Mouse (Mus musculus): Measurements from ENCODE around the gene 4930568D16Rik. TPM values are rescaled to one million over a fixed set of nuclear protein-coding genes. Genes with fewer than 3 reads are reported as not detected.

Gene 4930568D16Rik
- not detected in 4 replicates for total RNA-seq (2023)

GRCm38 (mm10) chr2:35367629-35368028 is at the start of gene 4930568D16Rik:
TSS of gene 4930568D16Rik (minus strand) at chr2:35367729.

DNA sequence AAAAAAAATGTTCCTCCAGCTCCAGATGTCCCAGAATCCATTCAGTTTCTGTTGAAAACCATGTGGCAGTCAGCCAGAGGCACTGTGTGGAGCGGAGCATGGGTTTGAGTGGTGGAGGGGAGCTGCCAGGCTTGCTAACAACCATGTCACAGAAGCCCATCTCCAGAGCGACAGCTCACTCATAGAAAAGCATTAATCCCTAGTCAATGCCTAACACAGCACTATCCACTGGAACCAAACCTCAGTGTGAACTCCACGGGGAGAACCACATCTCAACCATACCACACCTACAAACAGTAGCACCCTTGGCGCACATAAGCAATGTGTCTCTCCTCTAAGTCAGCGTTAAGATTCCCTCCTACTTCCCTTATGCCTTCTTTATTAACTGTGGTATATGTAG is 29.6 kb upstream of the 4930568D16Rik start, which contains the start of gene 4930402F06Rik:
4930402F06Rik (minus strand) TSS at position 80 of the 400 bp plus-strand sequence.

DNA sequence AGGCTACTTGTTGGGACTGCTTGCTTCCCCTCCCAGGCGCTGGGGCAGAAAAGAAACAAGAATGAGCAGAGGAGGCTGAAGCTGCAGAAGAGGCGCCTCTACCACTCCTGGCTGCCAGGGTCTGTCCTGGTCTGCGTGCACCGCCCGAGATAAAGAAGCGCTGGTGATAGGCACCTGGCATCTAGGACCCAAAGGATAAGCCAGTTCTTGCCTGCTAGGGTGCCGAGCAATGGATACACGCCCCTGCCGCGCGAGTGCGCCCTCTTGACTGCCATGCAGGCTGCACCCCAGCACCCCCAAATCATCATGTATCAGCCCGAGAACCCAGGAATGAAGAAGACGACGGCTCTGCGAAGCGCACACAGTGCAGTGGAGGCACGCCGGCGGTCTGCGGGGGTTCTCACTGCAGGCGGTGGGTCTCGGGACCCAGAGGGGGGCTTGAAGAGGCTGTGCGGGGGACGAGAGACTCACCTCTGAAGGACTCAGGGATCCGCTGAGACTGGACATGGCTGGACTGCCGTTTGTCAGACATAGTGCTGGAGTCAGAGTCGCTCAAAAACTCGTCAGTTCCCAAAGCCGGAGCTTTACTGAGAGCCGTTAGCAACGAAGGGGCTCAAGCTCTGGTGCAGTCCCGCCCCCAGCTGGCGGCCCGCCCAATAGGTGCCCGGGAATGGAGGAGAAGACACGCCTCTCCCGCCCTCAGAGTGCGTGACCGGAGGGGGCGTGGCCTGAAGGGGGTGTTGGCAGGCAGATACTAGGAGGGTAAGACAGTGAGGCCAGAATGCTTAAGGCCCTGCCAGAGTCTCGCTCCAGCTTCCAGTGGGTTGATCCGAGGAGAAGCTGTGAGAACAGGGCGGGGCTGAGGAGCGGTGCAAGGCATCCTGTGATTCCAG is 30.9 kb downstream of the 4930568D16Rik start, which contains the start of gene Stom:
Stom (minus strand) TSS at position 589 of the 893 bp plus-strand sequence.

Other genes with a start within 250 kb of the 4930568D16Rik start
- gene Rab14, start 166.6 kb downstream of the 4930568D16Rik start, total RNA-seq (2023): 187 to 212 TPM (median 192 TPM) in 4 replicates
- gene Gsn, start 111.3 kb downstream of the 4930568D16Rik start, total RNA-seq (2023): 88.0 to 98.1 TPM (median 91.2 TPM) in 4 replicates
- gene Stom, start 30.8 kb downstream of the 4930568D16Rik start, total RNA-seq (2023): 3.6 to 5.2 TPM (median 4.4 TPM) in 4 replicates
- gene 4930402F06Rik, start 29.4 kb upstream of the 4930568D16Rik start, total RNA-seq (2023): 0.58 to 0.83 TPM (median 0.77 TPM) in 4 replicates
- gene Ggta1, start 95.5 kb upstream of the 4930568D16Rik start, total RNA-seq (2023): 69.7 to 79.0 TPM (median 73.0 TPM) in 4 replicates
- gene Dab2ip, start 190.5 kb upstream of the 4930568D16Rik start, total RNA-seq (2023): 3.8 to 4.9 TPM (median 4.5 TPM) in 4 replicates